Mouse (Mus musculus): ENCODE measurements around the gene Elovl7. TPM values are rescaled to one million over a fixed set of nuclear protein-coding genes. Genes with fewer than 3 reads are reported as not detected.
A peak's percentile ranks its signal among the peaks of the same experiment; 100 is the strongest.

Gene Elovl7
- polyA plus RNA-seq, 1 experiment from 2014 or later: 1.8 TPM

DNA sequence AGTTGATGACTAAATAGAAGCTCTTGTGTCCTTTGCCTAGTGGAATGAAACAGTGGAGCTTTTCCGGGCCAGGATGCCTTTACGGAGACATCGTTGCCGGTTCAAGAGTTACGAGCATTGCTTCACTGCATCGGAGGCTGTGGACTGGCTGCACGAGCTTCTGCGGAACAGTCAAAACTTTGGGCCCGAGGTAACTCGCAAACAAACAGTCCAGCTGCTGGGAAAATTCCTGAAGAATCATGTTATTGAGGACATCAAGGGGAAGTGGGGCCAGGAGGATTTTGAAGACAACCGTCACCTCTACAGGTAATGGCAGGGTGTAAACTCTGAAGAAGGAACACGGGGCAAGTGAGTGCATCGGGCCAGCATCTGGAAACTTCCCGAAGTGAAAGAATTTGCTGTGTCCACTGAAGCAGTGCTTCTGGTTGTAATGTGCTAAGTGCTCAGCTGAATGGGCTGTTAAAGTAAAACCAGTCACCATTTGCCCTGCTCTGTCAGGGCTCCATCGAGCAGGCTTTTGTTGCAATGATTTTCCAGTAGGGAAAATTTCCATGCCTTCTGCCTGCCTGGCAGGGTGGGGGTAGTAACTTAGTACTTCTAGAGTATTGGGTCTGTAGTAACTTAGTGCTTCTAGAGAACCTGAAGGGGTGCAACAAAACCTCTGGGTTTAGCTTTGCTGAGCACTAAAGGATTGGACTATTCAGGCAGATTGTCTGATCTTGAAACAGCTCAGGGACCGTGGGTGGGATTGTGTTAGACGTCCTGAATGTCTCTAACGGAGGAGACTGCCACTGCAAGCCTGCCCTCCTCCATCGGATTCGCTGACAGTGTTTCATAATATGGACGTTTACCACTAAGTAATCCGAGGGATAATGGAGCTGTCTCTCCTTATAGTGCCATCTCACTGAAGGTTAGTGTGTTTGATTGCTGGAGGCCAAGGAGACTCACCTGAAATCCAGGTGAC lies 109.9 kb downstream of the Elovl7 start:
- DNase-seq (ENCODE audit: low spot score): no peak
- 93% methylated on average over 22 of the region's 22 CpGs for WGBS
- H3K36me3 ChIP-seq (replicated peaks; ENCODE audit: control insufficient read depth, insufficient read depth, low read depth, low read length): no peaks in the 10 kb centered on the region; the same call in 1 of the 2 replicates
- no peak overlapping the region for H3K27ac ChIP-seq (replicated peaks; ENCODE audit: low read depth, low read length)
- no peak overlapping the region for H3K9ac ChIP-seq (replicated peaks; ENCODE audit: low read length)
- H3K4me3 ChIP-seq (ENCODE audit: low read depth, low read length): no peak overlapping the region
- no peaks in the 10 kb centered on the region for H3K4me1 ChIP-seq (ENCODE audit: control insufficient read depth, insufficient read depth, low read length)
- no peak overlapping the region for H3K4me2 ChIP-seq (ENCODE audit: low read depth, low read length)
- no peak for ATAC-seq (replicated peaks; ENCODE audit: insufficient number of reproducible peaks, low FRiP score, low TSS enrichment, low read depth)
- no peaks in the 10 kb centered on the region for H3K9me3 ChIP-seq (replicated peaks; ENCODE audit: control insufficient read depth, low read length)
- H3K27me3 ChIP-seq (ENCODE audit: control insufficient read depth, insufficient read depth, low read length): no peaks in the 10 kb centered on the region

DNA sequence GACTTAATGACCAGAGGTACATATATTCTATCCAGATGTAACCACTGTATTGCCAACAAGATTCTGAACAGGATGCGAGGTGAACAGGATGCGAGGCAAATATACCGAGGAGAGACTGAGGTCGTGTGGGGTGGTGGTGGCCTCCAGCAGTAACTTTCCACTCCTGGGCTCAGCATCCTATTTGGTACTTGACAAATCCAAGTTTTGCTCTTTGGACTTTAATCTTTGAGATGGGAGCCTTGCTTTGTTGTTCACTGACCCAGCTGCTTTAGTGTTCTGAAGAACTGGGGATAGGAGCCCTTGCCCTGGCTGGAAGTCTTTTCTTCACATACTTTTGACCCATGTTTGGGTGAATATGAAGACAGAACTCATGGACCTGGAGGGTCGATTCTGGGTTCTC lies 111.7 kb downstream of the Elovl7 start:
- no peak for ATAC-seq (replicated peaks; ENCODE audit: insufficient number of reproducible peaks, low FRiP score, low TSS enrichment, low read depth)
- no peaks in the 10 kb centered on the region for H3K9me3 ChIP-seq (replicated peaks; ENCODE audit: control insufficient read depth, low read length)
- H3K4me1 ChIP-seq (ENCODE audit: control insufficient read depth, insufficient read depth, low read length): no peaks in the 10 kb centered on the region
- H3K9ac ChIP-seq (replicated peaks; ENCODE audit: low read length): no peak overlapping the region
- H3K36me3 ChIP-seq (replicated peaks; ENCODE audit: control insufficient read depth, insufficient read depth, low read depth, low read length): no peaks in the 10 kb centered on the region; the same call in 1 of the 2 replicates
- H3K27ac ChIP-seq (replicated peaks; ENCODE audit: low read depth, low read length): no peak overlapping the region
- no peak overlapping the region for H3K4me3 ChIP-seq (ENCODE audit: low read depth, low read length)
- DNase-seq (ENCODE audit: low spot score): no peak
- H3K27me3 ChIP-seq (ENCODE audit: control insufficient read depth, insufficient read depth, low read length): no peaks in the 10 kb centered on the region
- 88% methylated on average over 5 of the region's 5 CpGs for WGBS
- no peak overlapping the region for H3K4me2 ChIP-seq (ENCODE audit: low read depth, low read length)

DNA sequence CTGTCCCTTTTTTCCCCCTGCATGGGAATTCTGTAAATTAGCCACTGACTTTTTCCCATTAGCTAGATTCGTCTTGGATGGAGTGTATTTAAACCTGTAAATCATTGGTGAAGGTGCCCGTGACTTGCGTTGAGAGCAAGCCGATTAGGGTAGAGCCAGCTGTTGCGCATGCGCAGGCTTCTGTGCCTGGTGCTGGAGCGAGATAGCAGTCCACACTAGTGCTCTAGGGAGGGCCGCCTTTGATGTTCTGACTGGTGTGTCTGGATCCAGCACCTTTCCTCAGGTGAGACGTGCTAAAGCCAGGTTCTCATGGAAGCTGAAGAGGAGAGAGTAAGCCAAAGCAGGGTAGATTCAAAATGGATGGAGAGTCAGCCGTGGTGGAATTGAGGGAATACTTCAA lies 112.1 kb downstream of the Elovl7 start:
- H3K27me3 ChIP-seq (ENCODE audit: control insufficient read depth, insufficient read depth, low read length): no peaks in the 10 kb centered on the region
- no peak for DNase-seq (ENCODE audit: low spot score)
- ATAC-seq (replicated peaks; ENCODE audit: insufficient number of reproducible peaks, low FRiP score, low TSS enrichment, low read depth): no peak
- no peak overlapping the region for H3K4me2 ChIP-seq (ENCODE audit: low read depth, low read length)
- no peak overlapping the region for H3K27ac ChIP-seq (replicated peaks; ENCODE audit: low read depth, low read length)
- 93% methylated on average over 10 of the region's 10 CpGs for WGBS
- no peaks in the 10 kb centered on the region for H3K9me3 ChIP-seq (replicated peaks; ENCODE audit: control insufficient read depth, low read length)
- H3K9ac ChIP-seq (replicated peaks; ENCODE audit: low read length): no peak overlapping the region
- no peaks in the 10 kb centered on the region; the same call in 1 of the 2 replicates for H3K36me3 ChIP-seq (replicated peaks; ENCODE audit: control insufficient read depth, insufficient read depth, low read depth, low read length)
- H3K4me3 ChIP-seq (ENCODE audit: low read depth, low read length): no peak overlapping the region
- H3K4me1 ChIP-seq (ENCODE audit: control insufficient read depth, insufficient read depth, low read length): no peaks in the 10 kb centered on the region

DNA sequence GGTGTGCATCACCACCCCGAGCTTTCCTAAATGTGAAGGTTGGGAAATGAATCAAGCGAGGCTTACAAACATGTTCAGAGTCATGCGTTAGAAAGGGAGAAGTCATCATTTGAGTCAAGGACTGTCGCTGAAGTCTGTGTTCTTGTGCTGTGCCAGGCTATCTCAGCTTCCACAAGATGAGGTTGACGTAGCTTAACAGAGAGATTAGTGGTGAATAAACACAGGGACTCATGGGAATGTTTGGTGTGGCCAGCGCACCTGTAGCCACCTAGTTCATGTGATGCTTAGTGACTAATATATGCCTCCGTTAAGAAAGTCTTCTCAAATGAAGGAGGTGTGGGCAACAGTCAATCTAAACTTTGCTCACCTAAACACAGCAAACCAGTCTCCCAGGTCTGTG lies 112.8 kb downstream of the Elovl7 start:
- Histone ChIP-seq H3K9ac (replicated peaks; ENCODE audit: low read length) (no peak overlapping the region), H3K4me1 (ENCODE audit: control insufficient read depth, insufficient read depth, low read length) (no peaks in the 10 kb centered on the region), H3K27me3 (ENCODE audit: control insufficient read depth, insufficient read depth, low read length) (no peaks in the 10 kb centered on the region), H3K4me2 (ENCODE audit: low read depth, low read length) (no peak overlapping the region), H3K27ac (replicated peaks; ENCODE audit: low read depth, low read length) (no peak overlapping the region), H3K9me3 (replicated peaks; ENCODE audit: control insufficient read depth, low read length) (no peaks in the 10 kb centered on the region), H3K36me3 (replicated peaks; ENCODE audit: control insufficient read depth, insufficient read depth, low read depth, low read length) (no peaks in the 10 kb centered on the region; the same call in 1 of the 2 replicates), H3K4me3 (ENCODE audit: low read depth, low read length) (no peak overlapping the region)
- 86% methylated on average over 7 of the region's 7 CpGs for WGBS
- no peak for ATAC-seq (replicated peaks; ENCODE audit: insufficient number of reproducible peaks, low FRiP score, low TSS enrichment, low read depth)
- DNase-seq (ENCODE audit: low spot score): no peak

DNA sequence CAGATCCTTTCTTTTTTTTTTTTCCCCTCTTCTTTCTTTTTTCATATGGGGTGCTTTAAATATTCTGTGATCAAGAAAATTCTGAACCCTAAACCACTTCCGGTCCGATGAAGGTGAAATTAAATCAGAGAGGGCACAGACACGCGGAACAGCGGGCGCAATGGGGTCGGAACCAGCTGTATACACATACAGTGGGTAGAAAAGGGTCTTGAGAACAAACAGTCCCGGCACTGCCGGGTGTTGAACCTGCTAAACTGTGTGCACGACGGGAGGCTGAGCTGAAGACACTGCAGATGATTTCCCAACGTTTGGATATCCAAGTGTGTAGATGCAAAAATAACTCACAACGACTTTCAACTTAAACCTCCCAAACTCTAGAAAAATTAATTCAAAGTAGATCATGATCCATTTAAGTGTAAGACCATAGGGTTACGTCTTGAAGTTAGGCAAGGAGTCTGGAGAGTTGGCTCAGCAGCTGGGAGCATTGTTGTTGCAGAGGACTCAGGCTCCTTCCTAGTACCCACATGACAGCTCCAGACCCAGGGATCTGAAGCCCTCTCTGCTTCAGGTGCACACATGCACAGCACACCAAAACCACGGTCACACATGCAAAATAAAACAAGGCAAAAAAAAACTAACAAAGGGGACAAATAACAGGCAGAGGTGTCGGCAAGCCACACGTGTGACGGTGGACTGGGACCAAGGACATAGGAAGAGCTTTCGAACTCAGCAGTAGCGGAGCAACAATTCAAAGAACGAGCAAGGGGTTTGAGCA lies 114.4 kb downstream of the Elovl7 start:
- ATAC-seq (replicated peaks; ENCODE audit: insufficient number of reproducible peaks, low FRiP score, low TSS enrichment, low read depth): no peak

DNA sequence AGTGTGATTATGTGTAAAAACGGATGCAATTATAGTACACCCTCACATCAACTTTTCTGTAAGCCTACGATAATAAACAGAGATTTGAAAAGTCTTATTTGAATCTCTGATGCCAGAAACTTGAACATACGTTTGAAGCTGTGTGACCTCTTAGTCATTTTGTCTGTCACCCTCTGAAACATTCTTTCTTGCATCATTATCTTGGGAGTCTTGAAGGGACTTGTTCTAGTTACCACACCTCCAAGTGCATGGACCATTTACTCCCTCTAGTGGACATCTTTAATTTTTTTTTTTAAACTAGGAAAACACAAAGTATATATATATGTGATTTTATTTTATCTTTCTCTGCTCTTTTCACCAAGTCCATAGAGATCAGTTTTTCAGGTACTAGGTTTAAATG lies 115.5 kb downstream of the Elovl7 start:
- 65% methylated on average over 3 of the region's 3 CpGs for WGBS
- Histone ChIP-seq H3K9me3 (replicated peaks; ENCODE audit: control insufficient read depth, low read length) (no peaks in the 10 kb centered on the region), H3K27me3 (ENCODE audit: control insufficient read depth, insufficient read depth, low read length) (no peaks in the 10 kb centered on the region), H3K4me2 (ENCODE audit: low read depth, low read length) (no peak overlapping the region), H3K9ac (replicated peaks; ENCODE audit: low read length) (no peak overlapping the region), H3K4me1 (ENCODE audit: control insufficient read depth, insufficient read depth, low read length) (no peaks in the 10 kb centered on the region), H3K4me3 (ENCODE audit: low read depth, low read length) (no peak overlapping the region), H3K36me3 (replicated peaks; ENCODE audit: control insufficient read depth, insufficient read depth, low read depth, low read length) (no peaks in the 10 kb centered on the region; the same call in none of the 2 replicates), H3K27ac (replicated peaks; ENCODE audit: low read depth, low read length) (no peak overlapping the region)
- DNase-seq (ENCODE audit: low spot score) (peak; percentile 52), ATAC-seq (replicated peaks; ENCODE audit: insufficient number of reproducible peaks, low FRiP score, low TSS enrichment, low read depth) (0 out of 2 replicates have a peak, but pooled peaks have one; percentile 29)

More for the DNA sequence above, 114.4 kb downstream of the Elovl7 start:
- no peaks in the 10 kb centered on the region for H3K4me1 ChIP-seq (ENCODE audit: control insufficient read depth, insufficient read depth, low read length)
- H3K36me3 ChIP-seq (replicated peaks; ENCODE audit: control insufficient read depth, insufficient read depth, low read depth, low read length): no peaks in the 10 kb centered on the region; the same call in none of the 2 replicates
- no peaks in the 10 kb centered on the region for H3K27me3 ChIP-seq (ENCODE audit: control insufficient read depth, insufficient read depth, low read length)
- no peak overlapping the region for H3K27ac ChIP-seq (replicated peaks; ENCODE audit: low read depth, low read length)
- H3K9me3 ChIP-seq (replicated peaks; ENCODE audit: control insufficient read depth, low read length): no peaks in the 10 kb centered on the region
- no peak overlapping the region for H3K4me2 ChIP-seq (ENCODE audit: low read depth, low read length)
- no peak for DNase-seq (ENCODE audit: low spot score)
- H3K4me3 ChIP-seq (ENCODE audit: low read depth, low read length): no peak overlapping the region
- H3K9ac ChIP-seq (replicated peaks; ENCODE audit: low read length): no peak overlapping the region
- 89% methylated on average over 21 of the region's 21 CpGs for WGBS
